Mouse (Mus musculus) R1 (cell line): ENCODE data around the gene Mphosph9.
"Not testable (repeated sequence)": the region's sequence is repeated elsewhere in the genome, so short reads cannot be mapped to it uniquely, and the experiment has no call there.

ENCODE experiments used
- DNase-seq: peaks from one replicate; pipeline ENCODE4 v3.0.0-alpha.2; 2018; ENCODE audit warnings: low read depth, low spot score

Mphosph9 gene

GRCm38 (mm10) chr5:124342897-124343296 is 15.1 kb upstream of the Mphosph9 start:
- DNase-seq: no peak

DNA sequence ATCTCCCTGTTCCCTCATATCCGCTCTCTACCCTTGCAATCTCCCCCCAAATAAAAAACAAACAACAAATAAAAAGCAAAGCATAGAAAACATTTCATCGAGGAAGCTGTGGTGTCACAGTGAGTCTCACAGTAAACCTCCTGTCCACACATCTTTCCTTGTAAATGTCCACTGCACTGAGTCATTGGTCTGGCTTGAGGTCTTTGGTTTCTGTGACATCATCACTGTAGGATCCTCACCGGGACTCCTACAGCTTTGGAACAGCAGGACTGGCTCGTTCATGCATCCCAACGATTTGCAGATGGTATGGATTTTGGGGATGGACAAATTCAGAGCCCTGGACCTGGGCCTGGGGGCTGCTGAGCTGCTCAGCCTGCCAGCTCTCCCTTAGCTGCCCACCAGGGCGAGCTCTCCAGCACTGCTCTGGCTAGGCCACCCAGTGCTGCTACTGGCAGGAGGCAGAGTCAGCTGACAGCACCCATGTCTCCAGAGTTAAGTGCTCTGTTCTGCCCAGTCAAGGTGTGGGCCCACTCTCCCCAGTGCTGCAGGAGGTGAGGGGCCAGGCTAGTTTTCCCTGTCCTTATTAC is 14.1 kb upstream of the Mphosph9 start:
- DNase-seq: not testable (repeated sequence)

GRCm38 (mm10) chr5:124338791-124339190 is 11.0 kb upstream of the Mphosph9 start:
- DNase-seq: no peak

- DNase-seq: no peak
Measured at GRCm38 (mm10) chr5:124337909-124338308, 10.1 kb upstream of the Mphosph9 start.

GRCm38 (mm10) chr5:124337103-124337502 is 9.3 kb upstream of the Mphosph9 start:
- DNase-seq: no peak

- no peak for DNase-seq
Measured at GRCm38 (mm10) chr5:124334392-124334791, 6.6 kb upstream of the Mphosph9 start.

GRCm38 (mm10) chr5:124330086-124330485 is 2.3 kb upstream of the Mphosph9 start:
- DNase-seq: no peak

DNA sequence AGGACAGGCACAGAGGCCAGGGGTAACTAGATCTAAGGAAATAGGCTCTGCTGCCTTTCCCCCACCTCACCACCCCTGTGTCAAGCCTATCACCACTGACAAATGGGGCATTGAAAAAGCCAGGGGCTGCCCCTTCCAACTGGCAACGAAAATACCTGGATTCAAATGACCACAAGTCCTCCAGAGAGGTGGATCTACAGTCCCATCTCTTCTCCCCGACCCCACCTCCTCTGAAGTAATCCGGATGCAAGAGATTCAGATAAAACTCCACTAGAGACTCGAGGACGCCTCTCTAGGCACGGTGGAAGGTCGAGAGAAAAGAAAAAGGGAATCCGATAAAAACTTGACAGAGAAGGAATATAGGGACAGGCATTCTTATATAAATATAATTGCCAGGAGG is 943 bp downstream of the Mphosph9 start:
- no peak for DNase-seq

DNA sequence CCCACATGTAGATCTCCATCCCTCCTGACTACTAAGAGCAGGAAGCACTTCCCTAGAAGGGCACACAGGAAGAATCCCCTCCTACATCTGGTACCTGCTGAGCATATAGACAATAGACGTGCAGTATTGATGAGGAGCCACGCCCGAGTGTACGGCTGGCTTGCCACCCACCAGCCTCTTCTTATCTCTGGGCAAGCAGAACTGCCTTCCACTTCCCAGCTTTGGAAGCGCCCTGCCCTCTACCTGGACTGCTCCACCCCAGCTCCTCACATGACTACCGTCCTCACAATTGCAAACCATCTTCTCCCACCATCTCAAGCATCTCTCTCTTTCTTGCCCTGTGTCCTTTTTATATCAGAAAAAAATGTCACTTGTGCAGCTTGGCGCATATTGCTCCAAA is 10.1 kb downstream of the Mphosph9 start:
- DNase-seq: no peak

GRCm38 (mm10) chr5:124315941-124316340 is 11.8 kb downstream of the Mphosph9 start:
- no peak for DNase-seq

GRCm38 (mm10) chr5:124315498-124315897 is 12.3 kb downstream of the Mphosph9 start:
- DNase-seq: no peak

DNA sequence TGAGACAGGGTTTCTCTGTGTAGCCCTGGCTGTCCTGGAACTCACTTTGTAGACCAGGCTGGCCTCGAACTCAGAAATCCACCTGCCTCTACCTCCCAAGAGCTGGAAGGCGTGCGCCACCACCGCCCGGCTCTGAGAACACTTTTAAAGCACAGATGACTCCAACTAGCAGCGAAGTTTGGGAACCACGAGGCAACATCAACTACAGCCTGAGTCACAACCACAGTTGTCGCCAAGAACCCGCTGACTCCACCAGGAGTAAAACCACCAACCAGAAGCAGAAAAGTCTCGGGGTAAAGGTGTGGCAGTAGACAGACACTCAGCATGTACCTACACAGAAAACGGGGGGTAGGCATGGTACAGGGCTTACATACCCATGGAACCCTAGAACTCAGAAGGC is 17.7 kb downstream of the Mphosph9 start:
- no peak for DNase-seq

GRCm38 (mm10) chr5:124309155-124309554 is 18.6 kb downstream of the Mphosph9 start:
- no peak for DNase-seq

- DNase-seq: not testable (repeated sequence)
Measured at GRCm38 (mm10) chr5:124302853-124303252, 24.9 kb downstream of the Mphosph9 start.

DNA sequence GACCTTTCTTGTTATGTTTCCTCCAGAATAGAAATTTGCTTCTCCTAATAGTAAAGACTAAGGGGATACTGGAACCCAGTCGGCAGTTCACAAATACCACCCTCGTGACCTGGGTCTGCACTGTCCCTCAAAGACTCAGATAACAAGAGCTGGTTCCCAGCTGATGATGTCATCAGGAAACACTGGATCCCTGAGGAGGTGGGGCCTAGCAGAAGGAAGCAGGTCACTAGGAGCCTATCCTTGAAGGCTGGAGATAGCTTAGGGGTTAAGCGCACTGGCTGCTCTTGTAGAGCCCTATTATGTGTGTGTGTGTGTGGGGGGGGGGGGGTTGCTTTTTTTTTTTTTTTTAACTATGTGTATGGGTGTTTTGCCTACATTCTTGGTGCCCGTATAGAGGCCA is 27.6 kb downstream of the Mphosph9 start:
- DNase-seq: peak; percentile 65

DNA sequence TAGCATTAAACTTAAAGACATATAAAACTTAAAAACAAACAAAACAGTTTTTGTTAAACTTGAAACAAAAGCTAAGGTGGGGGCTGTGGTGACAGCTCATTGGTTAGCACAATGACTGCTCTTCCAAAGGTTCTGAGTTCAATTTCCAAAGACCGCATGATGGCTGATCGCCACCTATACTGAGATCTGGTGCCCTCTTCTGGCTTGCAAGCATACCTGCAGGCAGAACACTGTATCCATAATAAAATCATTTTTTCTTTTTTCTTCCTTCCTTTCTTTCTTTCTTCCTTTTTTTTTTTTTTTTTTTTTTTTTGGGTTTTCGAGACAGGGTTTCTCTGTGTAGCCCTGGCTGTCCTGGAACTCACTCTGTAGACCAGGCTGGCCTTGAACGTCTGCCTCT is 28.5 kb downstream of the Mphosph9 start:
- peak; percentile 50 for DNase-seq

DNA sequence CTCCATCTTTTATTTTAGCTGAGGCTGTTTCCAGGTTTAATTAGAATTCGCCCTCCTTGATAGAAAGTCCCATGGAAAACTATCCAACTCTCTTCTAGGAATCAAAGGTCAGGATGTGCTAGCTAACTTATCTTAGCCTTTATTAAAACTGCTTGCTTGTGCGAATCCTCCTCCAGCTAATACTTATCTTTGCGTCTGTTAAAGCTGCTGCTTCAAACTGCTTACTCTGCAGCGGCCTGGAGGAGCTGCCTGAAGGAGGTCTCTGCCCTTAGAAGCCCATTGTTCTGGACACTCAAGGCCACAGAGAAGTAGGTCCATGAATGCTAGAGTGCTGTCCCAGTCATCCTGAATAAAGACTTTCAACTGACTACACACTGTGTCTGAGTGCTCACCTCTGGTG is 31.3 kb downstream of the Mphosph9 start:
- DNase-seq: no peak

DNA sequence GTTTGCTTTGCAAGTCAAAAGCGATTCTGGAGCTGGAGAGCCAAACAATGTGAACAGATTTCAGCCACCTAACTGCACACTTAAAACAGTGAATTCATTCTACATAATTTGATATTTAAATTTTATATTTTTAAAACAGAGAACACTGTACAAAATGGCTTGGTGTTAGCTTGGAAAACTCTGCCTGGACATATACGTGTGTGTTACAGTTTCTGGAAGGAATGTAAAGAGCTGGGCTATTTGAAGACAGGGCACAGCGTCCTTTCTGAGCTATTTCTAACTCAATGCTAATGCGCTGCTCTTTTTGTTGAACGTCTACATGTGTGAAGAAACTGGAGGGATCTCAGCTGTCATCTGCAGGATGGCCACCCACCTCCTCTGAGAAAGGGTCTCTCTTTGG is 33.8 kb downstream of the Mphosph9 start:
- no peak for DNase-seq

- no peak for DNase-seq
Measured at GRCm38 (mm10) chr5:124290216-124290615, 37.6 kb downstream of the Mphosph9 start.

DNA sequence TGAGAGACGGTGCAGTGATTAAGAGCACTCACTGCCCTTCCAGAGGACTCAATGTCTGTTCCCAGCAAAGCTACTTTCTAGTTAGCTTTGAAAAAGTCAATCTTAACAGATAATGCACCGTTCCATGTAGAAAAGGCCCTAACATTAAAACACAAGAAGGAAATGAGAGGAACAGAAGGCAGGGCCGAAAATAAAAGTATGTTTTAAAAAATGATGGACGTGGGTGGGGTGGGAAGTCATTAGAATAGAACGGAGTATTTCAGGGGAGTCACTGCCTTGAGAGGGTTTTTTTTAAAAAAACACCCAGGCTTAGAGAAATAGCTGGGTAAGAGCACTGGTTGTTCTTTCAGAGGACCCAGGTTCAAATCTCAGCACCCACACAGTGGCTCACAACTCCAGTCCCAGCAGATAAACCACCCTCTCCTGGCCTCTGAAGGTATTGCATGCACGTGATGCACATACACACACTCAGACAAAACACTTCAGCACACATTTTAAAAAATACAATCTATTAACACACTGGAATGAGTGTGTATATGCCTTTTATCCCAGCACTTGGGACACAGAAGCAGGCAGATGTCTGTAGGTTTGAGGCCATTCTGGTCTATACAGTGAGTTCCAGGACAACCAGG is 40.0 kb downstream of the Mphosph9 start:
- peak; percentile 48 for DNase-seq

DNA sequence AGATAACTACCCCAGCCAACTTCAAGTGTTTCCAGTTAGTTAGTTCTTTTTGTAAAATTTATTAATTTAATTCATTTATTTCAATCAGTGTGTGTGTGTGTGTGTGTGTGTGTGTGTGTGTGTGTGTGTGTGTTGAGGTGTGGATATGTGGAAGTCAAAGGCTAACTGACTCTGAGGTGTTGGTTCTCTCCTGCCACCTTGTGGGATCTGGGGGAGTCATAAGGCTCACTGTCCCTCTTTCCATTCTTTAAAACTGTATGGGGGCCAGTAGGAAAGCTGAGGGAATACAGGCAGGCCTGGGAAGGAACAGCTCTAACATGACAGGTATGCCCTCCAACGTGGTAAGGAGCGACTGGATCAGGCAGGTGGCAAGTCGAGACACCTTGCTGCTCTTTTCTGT is 43.4 kb downstream of the Mphosph9 start:
- peak; percentile 39 for DNase-seq

GRCm38 (mm10) chr5:124282854-124283253 is 44.9 kb downstream of the Mphosph9 start:
- DNase-seq: no peak

GRCm38 (mm10) chr5:124270226-124270625 is 57.5 kb downstream of the Mphosph9 start:
- no peak for DNase-seq

- DNase-seq: no peak
Measured at GRCm38 (mm10) chr5:124269661-124270060, 58.1 kb downstream of the Mphosph9 start.
